Mouse (Mus musculus): Measurements from ENCODE around the gene Zfp334. TPM values are rescaled to one million over a fixed set of nuclear protein-coding genes. Genes with fewer than 3 reads are reported as not detected.

Gene Zfp334
- polyA plus RNA-seq, 1 experiment from 2014 or later: 8.9 TPM

- Histone ChIP-seq H3K4me2 (replicated peaks; ENCODE audit: low read depth, low read length) (peak overlapping the region; percentile 94), H3K9ac (replicated peaks; ENCODE audit: low read length) (peak overlapping the region; percentile 77), H3K27me3 (ENCODE audit: insufficient read depth, low read length) (no peaks in the 10 kb centered on the region), H3K36me3 (ENCODE audit: insufficient read depth, low read length) (peaks cover 3% of the 10 kb centered on the region; the same call in 1 of the 2 replicates), H3K4me1 (ENCODE audit: insufficient read depth, low read length) (peaks cover 42% of the 10 kb centered on the region), H3K9me3 (ENCODE audit: low read length) (peaks cover 6% of the 10 kb centered on the region), H3K27ac (ENCODE audit: low read length) (no peak overlapping the region; the same call in 1 of the 2 replicates), H3K4me3 (ENCODE audit: low read length) (peak overlapping the region; percentile 99; the same call in 1 of the 2 replicates)
- ATAC-seq (ENCODE audit: low FRiP score, low TSS enrichment): no peak
- 53% methylated on average over 7 of the region's 7 CpGs for WGBS
Observed at GRCm38 (mm10) chr2:165327386-165327785, 60.7 kb downstream of the Zfp334 start.

- Histone ChIP-seq H3K9me3 (ENCODE audit: low read length) (peaks cover 6% of the 10 kb centered on the region), H3K4me1 (ENCODE audit: insufficient read depth, low read length) (peaks cover 51% of the 10 kb centered on the region), H3K4me3 (ENCODE audit: low read length) (peak within 1 kb of the TSS; percentile 99), H3K36me3 (ENCODE audit: insufficient read depth, low read length) (peaks cover 3% of the 10 kb centered on the region; the same call in 1 of the 2 replicates), H3K9ac (replicated peaks; ENCODE audit: low read length) (peak within 1 kb of the TSS; percentile 92), H3K27ac (ENCODE audit: low read length) (peak within 1 kb of the TSS; percentile 73), H3K27me3 (ENCODE audit: insufficient read depth, low read length) (no peaks in the 10 kb centered on the region), H3K4me2 (replicated peaks; ENCODE audit: low read depth, low read length) (peak within 1 kb of the TSS; percentile 94)
- WGBS: 0% methylated on average over 55 of the region's 55 CpGs
- peak; percentile 97 for ATAC-seq (ENCODE audit: low FRiP score, low TSS enrichment)
Observed at GRCm38 (mm10) chr2:165326304-165327190, 61.5 kb downstream of the Zfp334 start, which contains the start of gene Elmo2. Gene Elmo2, minus strand, starts transcription at chr2:165326479.

- Histone ChIP-seq H3K27me3 (ENCODE audit: insufficient read depth, low read length) (no peaks in the 10 kb centered on the region), H3K4me3 (ENCODE audit: low read length) (peak overlapping the region; percentile 99), H3K36me3 (ENCODE audit: insufficient read depth, low read length) (peaks cover 3% of the 10 kb centered on the region; the same call in 1 of the 2 replicates), H3K9ac (replicated peaks; ENCODE audit: low read length) (peak overlapping the region; percentile 92), H3K9me3 (ENCODE audit: low read length) (0 out of 2 replicates have a peak, but pooled peaks cover 1% of the 10 kb centered on the region), H3K4me1 (ENCODE audit: insufficient read depth, low read length) (peaks cover 59% of the 10 kb centered on the region), H3K27ac (ENCODE audit: low read length) (peak overlapping the region; percentile 68), H3K4me2 (replicated peaks; ENCODE audit: low read depth, low read length) (peak overlapping the region; percentile 94)
- ATAC-seq (ENCODE audit: low FRiP score, low TSS enrichment): peak; percentile 44
- under 1% methylated on average over 26 of the region's 30 CpGs for WGBS
Observed at GRCm38 (mm10) chr2:165325521-165326303, 62.3 kb downstream of the Zfp334 start.

Other genes with a start within 250 kb of the Zfp334 start
- gene Cdh22, start 153.4 kb downstream of the Zfp334 start, polyA plus RNA-seq (2015; fragmentation: Nextera tagmentation; extraction: Ambion mirVana): 0.77 and 0.98 TPM in 2 replicates
- gene Slc35c2, start 100.4 kb downstream of the Zfp334 start, polyA plus RNA-seq (2015; fragmentation: Nextera tagmentation; extraction: Ambion mirVana): 62.4 and 62.8 TPM in 2 replicates
- 88.4 and 93.7 TPM in 2 replicates for gene Elmo2, start 61.8 kb downstream of the Zfp334 start, polyA plus RNA-seq (2015; fragmentation: Nextera tagmentation; extraction: Ambion mirVana)
- gene Zfp663, start 19.5 kb downstream of the Zfp334 start, polyA plus RNA-seq (2015; fragmentation: Nextera tagmentation; extraction: Ambion mirVana): 1.1 and 1.3 TPM in 2 replicates
- gene Ocstamp, start 12.1 kb upstream of the Zfp334 start, polyA plus RNA-seq (2015; fragmentation: Nextera tagmentation; extraction: Ambion mirVana): not detected in 2 replicates
- gene Slc13a3, start 85.0 kb upstream of the Zfp334 start, polyA plus RNA-seq (2015; fragmentation: Nextera tagmentation; extraction: Ambion mirVana): 4.3 and 4.5 TPM in 2 replicates
- 37.7 and 38.9 TPM in 2 replicates for gene Trp53rka, start 105.1 kb upstream of the Zfp334 start, polyA plus RNA-seq (2015; fragmentation: Nextera tagmentation; extraction: Ambion mirVana)
- 8.3 TPM in 2 replicates for gene Slc2a10, start 115.5 kb upstream of the Zfp334 start, polyA plus RNA-seq (2015; fragmentation: Nextera tagmentation; extraction: Ambion mirVana)
- 6.8 and 7.5 TPM in 2 replicates for gene Eya2, start 206.8 kb upstream of the Zfp334 start, polyA plus RNA-seq (2015; fragmentation: Nextera tagmentation; extraction: Ambion mirVana)

Measured in kidney, embryonic 16.5 days (tissue).